Mouse (Mus musculus) ES-Bruce4 (cell line): ENCODE results near the gene Opa1. TPM values are rescaled to one million over a fixed set of nuclear protein-coding genes. Genes with fewer than 3 reads are reported as not detected.

Experiments
- H3K27ac ChIP-seq: 2 replicates; pipeline ENCODE4 v1.5.1; 2012; ENCODE audit warnings: low read length, inconsistent platforms; ENCODE audit not compliant: insufficient read depth
- H3K27me3 ChIP-seq: 2 replicates; pipeline ENCODE4 v1.6.1; 2012; ENCODE audit warnings: mild to moderate bottlenecking, low read length, inconsistent platforms; ENCODE audit not compliant: control insufficient read depth, poor library complexity, insufficient read depth, severe bottlenecking
- H3K36me3 ChIP-seq: 2 replicates; pipeline ENCODE4 v1.6.1; 2012; ENCODE audit warnings: inconsistent platforms, mild to moderate bottlenecking, low read length, moderate library complexity; ENCODE audit not compliant: control insufficient read depth, poor library complexity, insufficient read depth, severe bottlenecking
- H3K4me1 ChIP-seq: one replicate; pipeline ENCODE4 v1.8.1; 2011; ENCODE audit warnings: low read length; ENCODE audit not compliant: control insufficient read depth, insufficient read depth
- H3K4me3 ChIP-seq: 2 replicates; pipeline ENCODE4 v1.5.1; 2011; ENCODE audit warnings: low read depth, mild to moderate bottlenecking, low read length
- H3K9ac ChIP-seq: 2 replicates; pipeline ENCODE4 v1.6.1; 2012; ENCODE audit warnings: low read depth, mild to moderate bottlenecking, inconsistent platforms; ENCODE audit not compliant: poor library complexity, severe bottlenecking
- H3K9me3 ChIP-seq: replicated peaks from 2 replicates; pipeline ENCODE4 v1.6.1; 2012; ENCODE audit warnings: mild to moderate bottlenecking, low read length, inconsistent platforms; ENCODE audit not compliant: control insufficient read depth, poor library complexity, insufficient read depth, severe bottlenecking
- CTCF ChIP-seq: IDR thresholded peaks from one replicate; pipeline ENCODE4 v1.8.1; 2011; ENCODE audit warnings: low read depth, low read length
- EP300 ChIP-seq: IDR thresholded peaks from 2 replicates; pipeline ENCODE4 v1.6.1; 2011; ENCODE audit warnings: low read depth, low read length; ENCODE audit not compliant: insufficient read depth
- POLR2A ChIP-seq: IDR thresholded peaks from one replicate; pipeline ENCODE4 v1.8.1; 2011; ENCODE audit warnings: low read length; ENCODE audit not compliant: insufficient read depth
- polyA plus RNA-seq: library from polyadenylated mRNA; stranded (reverse); fragments of >200 nt; gene quantifications from 2 replicates; pipeline ENCODE4 v1.2.4, GENCODE M21; 2011; ENCODE audit warnings: low read depth; ENCODE audit not compliant: missing spikeins, insufficient read depth, insufficient read length

The Opa1 gene
- polyA plus RNA-seq, 1 experiment, result 60.7 TPM

DNA sequence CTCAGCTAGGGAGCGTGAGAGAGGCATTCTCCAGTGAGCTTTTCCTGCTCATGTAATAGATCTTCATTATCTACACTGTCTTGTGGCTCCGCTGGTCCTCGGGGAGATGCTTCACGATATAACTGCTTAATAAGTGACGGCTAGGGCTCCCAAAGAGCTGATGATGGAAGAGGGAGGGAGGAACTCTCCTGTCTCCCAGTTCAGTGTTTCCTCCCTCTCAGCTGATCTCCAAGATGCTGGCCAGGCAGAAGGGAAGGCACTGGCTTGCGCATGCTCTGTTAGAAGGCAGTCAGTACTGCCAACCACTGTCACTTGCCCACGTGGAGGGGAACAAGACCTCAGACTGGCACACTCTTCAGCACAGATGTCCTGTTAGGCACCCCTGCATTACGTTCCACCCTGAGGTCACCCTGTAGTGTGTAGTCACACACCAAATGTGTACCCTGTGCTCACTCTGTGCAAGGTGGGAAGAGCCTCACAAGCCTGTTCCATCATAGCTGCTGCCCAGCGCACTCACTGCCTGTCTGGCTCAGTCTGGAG lies 115.4 kb downstream of the Opa1 start:
- H3K27me3 ChIP-seq, result no peaks in the 10 kb centered on the region
- H3K9ac ChIP-seq, result no peak overlapping the region

More for the DNA sequence above, 115.4 kb downstream of the Opa1 start:
- no peak for TF ChIP-seq EP300
- TF ChIP-seq CTCF, result no peak
- TF ChIP-seq POLR2A, result no peak
- H3K4me1 ChIP-seq, result no peaks in the 10 kb centered on the region
- H3K4me3 ChIP-seq, result no peak overlapping the region
- no peak overlapping the region for H3K27ac ChIP-seq
- H3K9me3 ChIP-seq, result peaks cover 10% of the 10 kb centered on the region
- no peaks in the 10 kb centered on the region for H3K36me3 ChIP-seq

Other genes with a start within 250 kb of the Opa1 start
- not detected in 2 replicates for gene Atp13a5, start 200.6 kb upstream of the Opa1 start, polyA plus RNA-seq
- not detected in 2 replicates for gene Atp13a4, start 34.5 kb upstream of the Opa1 start, polyA plus RNA-seq